ENCODE assay signal across 8 mouse cellular contexts in the genomic region with DNA sequence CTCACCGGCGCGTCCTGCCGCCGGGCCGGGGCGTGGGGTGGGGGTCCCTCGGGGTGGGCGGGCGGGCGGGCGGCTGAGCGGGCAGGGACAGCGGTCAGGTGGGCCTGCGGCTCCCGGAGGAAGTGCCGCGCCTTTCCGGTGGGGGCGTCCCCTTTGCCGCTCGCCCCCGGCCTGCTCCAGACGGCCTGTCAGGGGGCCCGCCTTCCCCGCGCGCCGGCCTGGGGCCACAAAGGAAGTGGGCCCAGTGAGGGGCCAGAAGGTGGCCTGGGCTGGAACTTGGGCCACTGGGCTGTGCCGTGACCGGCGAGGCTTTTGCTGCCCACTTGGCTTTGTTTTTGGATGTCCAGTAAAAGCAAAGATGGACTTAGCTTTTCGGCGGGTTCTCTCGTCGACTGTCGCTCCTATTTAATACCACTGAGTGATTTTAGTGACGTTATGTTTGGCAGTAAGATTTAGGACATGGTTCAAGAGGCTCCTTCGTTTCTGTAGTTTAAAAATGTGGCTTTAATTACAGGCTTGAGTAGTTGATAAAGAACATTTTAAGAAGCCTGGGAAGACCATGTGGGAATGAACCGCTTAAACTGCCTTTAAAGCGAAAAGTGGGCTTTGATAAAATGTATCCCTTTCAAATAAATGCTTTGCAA. TPM values are rescaled to one million over a fixed set of nuclear protein-coding genes. Genes with fewer than 3 reads are reported as not detected.
DNase-seq lines count a peak whose midpoint lies in the region; ATAC-seq lines count a peak whose summit lies in the region.

No protein-coding gene starts in this region.

- no peaks in the 10 kb centered on the region for H3K27me3 ChIP-seq in embryonic facial prominence, embryonic 15.5 days
- H3K27me3 ChIP-seq in heart, embryonic 13.5 days (replicated peaks): no peaks in the 10 kb centered on the region
- H3K27me3 ChIP-seq in kidney, embryonic 14.5 days (ENCODE audit: control insufficient read depth, insufficient read depth, low read length): no peaks in the 10 kb centered on the region
- no peaks in the 10 kb centered on the region for H3K27me3 ChIP-seq in liver, embryonic 15.5 days
- H3K27me3 ChIP-seq in splenic B cell, adult 2 months (ENCODE audit: control insufficient read depth, insufficient read depth, low read length, poor library complexity, severe bottlenecking): no peaks in the 10 kb centered on the region

- peak; percentile 84 for DNase-seq in 416B (ENCODE audit: low read depth)
- DNase-seq in adrenal gland, postnatal 4 days (ENCODE audit: low spot score in 2 of 2): peak; percentile 50 to 56
- DNase-seq in naive thymus-derived CD4-positive, alpha-beta T cell, adult 2 months (ENCODE audit: low read depth): peak; percentile 57
- DNase-seq in splenic B cell, adult 2 months (ENCODE audit: low read depth, low spot score): peak; percentile 81

- peak; percentile 75 for ATAC-seq in embryonic facial prominence, embryonic 15.5 days (ENCODE audit: insufficient number of reproducible peaks, low FRiP score, low TSS enrichment, low read depth)
- peak; percentile 69 for ATAC-seq in heart, embryonic 13.5 days (ENCODE audit: extremely low read depth, insufficient number of reproducible peaks, low FRiP score, low TSS enrichment)
- ATAC-seq in kidney, embryonic 14.5 days (ENCODE audit: low FRiP score, low TSS enrichment): peak; percentile 79
- peak; percentile 51 for ATAC-seq in liver, embryonic 15.5 days (ENCODE audit: insufficient read depth)

- no peaks in the 10 kb centered on the region for H3K9me3 ChIP-seq in embryonic facial prominence, embryonic 15.5 days (replicated peaks)
- no peaks in the 10 kb centered on the region for H3K9me3 ChIP-seq in heart, embryonic 13.5 days
- H3K9me3 ChIP-seq in kidney, embryonic 14.5 days (ENCODE audit: control insufficient read depth, low read length): no peaks in the 10 kb centered on the region
- no peaks in the 10 kb centered on the region for H3K9me3 ChIP-seq in liver, embryonic 15.5 days (replicated peaks)

- H3K4me1 ChIP-seq in embryonic facial prominence, embryonic 15.5 days: peaks cover 15% of the 10 kb centered on the region
- H3K4me1 ChIP-seq in heart, embryonic 13.5 days: peaks cover 25% of the 10 kb centered on the region
- H3K4me1 ChIP-seq in kidney, embryonic 14.5 days (ENCODE audit: control insufficient read depth, insufficient read depth, low read length): peaks cover 7% of the 10 kb centered on the region; the same call in 1 of the 2 replicates
- peaks cover 41% of the 10 kb centered on the region for H3K4me1 ChIP-seq in liver, embryonic 15.5 days (replicated peaks)

- peak overlapping the region; percentile 86 for H3K4me3 ChIP-seq in embryonic facial prominence, embryonic 15.5 days (replicated peaks)
- peak overlapping the region; percentile 91 for H3K4me3 ChIP-seq in heart, embryonic 13.5 days
- H3K4me3 ChIP-seq in kidney, embryonic 14.5 days (ENCODE audit: low read length): peak overlapping the region; percentile 87
- peak overlapping the region; percentile 84 for H3K4me3 ChIP-seq in liver, embryonic 15.5 days (replicated peaks)

- peak overlapping the region; percentile 52 for H3K4me2 ChIP-seq in embryonic facial prominence, embryonic 15.5 days (replicated peaks)
- H3K4me2 ChIP-seq in heart, embryonic 13.5 days: peak overlapping the region; percentile 87
- peak overlapping the region; percentile 79 for H3K4me2 ChIP-seq in kidney, embryonic 14.5 days (replicated peaks; ENCODE audit: low read depth, low read length)
- H3K4me2 ChIP-seq in liver, embryonic 15.5 days: peak overlapping the region; percentile 91

- peak overlapping the region; percentile 97 for H3K27ac ChIP-seq in embryonic facial prominence, embryonic 15.5 days (replicated peaks)
- H3K27ac ChIP-seq in heart, embryonic 13.5 days (replicated peaks): peak overlapping the region; percentile 98
- H3K27ac ChIP-seq in kidney, embryonic 14.5 days (ENCODE audit: low read depth, low read length): peak overlapping the region; percentile 98
- peak overlapping the region; percentile 98 for H3K27ac ChIP-seq in liver, embryonic 15.5 days (replicated peaks)

- WGBS in embryonic facial prominence, embryonic 15.5 days: under 1% methylated on average over 31 of the region's 41 CpGs
- 1% methylated on average over 30 of the region's 41 CpGs for WGBS in heart, embryonic 13.5 days
- under 1% methylated on average over 27 of the region's 41 CpGs for WGBS in kidney, embryonic 14.5 days
- WGBS in liver, embryonic 15.5 days (ENCODE audit: insufficient replicate concordance): under 1% methylated on average over 41 of the region's 41 CpGs

- H3K36me3 ChIP-seq in embryonic facial prominence, embryonic 15.5 days: peaks cover 5% of the 10 kb centered on the region; the same call in 1 of the 2 replicates
- peaks cover 13% of the 10 kb centered on the region for H3K36me3 ChIP-seq in heart, embryonic 13.5 days
- no peaks in the 10 kb centered on the region; the same call in 1 of the 2 replicates for H3K36me3 ChIP-seq in kidney, embryonic 14.5 days (ENCODE audit: control insufficient read depth, insufficient read depth, low read length)
- H3K36me3 ChIP-seq in liver, embryonic 15.5 days (replicated peaks): peaks cover 23% of the 10 kb centered on the region
- peaks cover 9% of the 10 kb centered on the region; the same call in 1 of the 2 replicates for H3K36me3 ChIP-seq in splenic B cell, adult 2 months (ENCODE audit: control insufficient read depth, insufficient read depth, low read length, poor library complexity, severe bottlenecking)

- peak overlapping the region; percentile 70 for H3K9ac ChIP-seq in embryonic facial prominence, embryonic 15.5 days
- peak overlapping the region; percentile 94 for H3K9ac ChIP-seq in heart, embryonic 13.5 days
- H3K9ac ChIP-seq in kidney, embryonic 14.5 days (ENCODE audit: low read depth, low read length): peak overlapping the region; percentile 91
- H3K9ac ChIP-seq in liver, embryonic 15.5 days: peak overlapping the region; percentile 91

RNA-seq across cellular contexts. Expression of gene Ccm2, which starts 0.5 kb away (rescaled TPM):
- total RNA-seq in adrenal gland, postnatal 4 days (2021): 10 to 100 TPM; 40.1 to 40.9 TPM
- 88.9 and 93.0 TPM in 2 replicates for polyA plus RNA-seq in embryonic facial prominence, embryonic 15.5 days (2015; fragmentation: Nextera tagmentation; extraction: Ambion mirVana)
- 54.3 and 59.7 TPM in 2 replicates for polyA plus RNA-seq in heart, embryonic 13.5 days (2015; fragmentation: Nextera tagmentation; extraction: Ambion mirVana)
- 86.4 and 94.4 TPM in 2 replicates for polyA plus RNA-seq in kidney, embryonic 14.5 days (2014; fragmentation: Nextera tagmentation; extraction: Ambion mirVana)
- 40.1 and 43.9 TPM in 2 replicates for polyA plus RNA-seq in liver, embryonic 15.5 days (2015; fragmentation: Nextera tagmentation; extraction: Ambion mirVana)

RNA-seq across cellular contexts. Expression of gene Myo1g, which starts 26.4 kb away (rescaled TPM):
- 1 to 10 TPM; 3.1 to 4.8 TPM for total RNA-seq in adrenal gland, postnatal 4 days (2021)
- 3.2 and 3.6 TPM in 2 replicates for polyA plus RNA-seq in embryonic facial prominence, embryonic 15.5 days (2015; fragmentation: Nextera tagmentation; extraction: Ambion mirVana)
- polyA plus RNA-seq in heart, embryonic 13.5 days (2015; fragmentation: Nextera tagmentation; extraction: Ambion mirVana): 0.50 and 0.98 TPM in 2 replicates
- 0.57 and 0.60 TPM in 2 replicates for polyA plus RNA-seq in kidney, embryonic 14.5 days (2014; fragmentation: Nextera tagmentation; extraction: Ambion mirVana)
- 9.4 and 9.6 TPM in 2 replicates for polyA plus RNA-seq in liver, embryonic 15.5 days (2015; fragmentation: Nextera tagmentation; extraction: Ambion mirVana)

RNA-seq across cellular contexts. Expression of gene Nacad, which starts 58.7 kb away (rescaled TPM):
- 10 to 100 TPM in 1 of 2 experiments, 1 to 10 TPM in 1; 4.7 to 12.6 TPM for total RNA-seq in adrenal gland, postnatal 4 days (2021)
- 2.2 and 3.5 TPM in 2 replicates for polyA plus RNA-seq in embryonic facial prominence, embryonic 15.5 days (2015; fragmentation: Nextera tagmentation; extraction: Ambion mirVana)
- 0.86 and 0.88 TPM in 2 replicates for polyA plus RNA-seq in heart, embryonic 13.5 days (2015; fragmentation: Nextera tagmentation; extraction: Ambion mirVana)
- 0.77 and 0.86 TPM in 2 replicates for polyA plus RNA-seq in kidney, embryonic 14.5 days (2014; fragmentation: Nextera tagmentation; extraction: Ambion mirVana)
- 5.2 and 5.3 TPM in 2 replicates for polyA plus RNA-seq in liver, embryonic 15.5 days (2015; fragmentation: Nextera tagmentation; extraction: Ambion mirVana)

Comparison
In these comparisons a context has a peak if more than half of its experiments do, and no peak if none do; other contexts are left out.
1. Peak in every context shown above with its lines: DNase-seq, ATAC-seq, H3K4me3 ChIP-seq and H3K27ac ChIP-seq.